ENCODE assay signal across 21 mouse cellular contexts in genomic region chr9:13479275-13479674, GRCm38 (mm10). TPM values are rescaled to one million over a fixed set of nuclear protein-coding genes. Genes with fewer than 3 reads are reported as not detected.
DNase-seq lines count a peak whose midpoint lies in the region; ATAC-seq and TF ChIP-seq lines count a peak whose summit lies in the region.
"Had no signal": no experiment of that assay in that cellular context is flagged by ENCODE, and none has a peak within 500 bp of the region (broad histone marks: within the 10 kb centered on the region; RNA-seq: fewer than 3 reads in every experiment).

No protein-coding gene starts in this region.

- H3K9ac ChIP-seq in kidney, embryonic 14.5 days (ENCODE audit: low read depth, low read length), result 0 out of 2 replicates have a peak overlapping the region, but pooled peaks have one; percentile 23
- no peak overlapping the region for H3K9ac ChIP-seq in hindbrain, postnatal 0 days (replicated peaks; ENCODE audit: low read length)
- H3K9ac ChIP-seq in midbrain, embryonic 16.5 days (ENCODE audit: low read depth, low read length), result no peak overlapping the region
- H3K9ac ChIP-seq in liver, postnatal 0 days (replicated peaks), result no peak overlapping the region
- H3K9ac ChIP-seq: liver, embryonic 12.5 days; stomach, embryonic 15.5 days had no signal

- DNase-seq in kidney, postnatal 10 days, result no peak
- peak; percentile 29 for DNase-seq in embryo, embryonic 11.5 days (ENCODE audit: low read depth, low spot score)
- DNase-seq in hindbrain, postnatal 0 days (ENCODE audit: low spot score), result peak; percentile 9
- no peak for DNase-seq in retina, postnatal 1 day
- DNase-seq in left cerebral cortex, postnatal 14 days (ENCODE audit: low spot score in 2 of 2), result no peak
- no peak for DNase-seq in liver, postnatal 0 days
- DNase-seq: adrenal gland, postnatal 14 days; cerebellum, postnatal 36 days; gastrocnemius, adult 2 months; heart, postnatal 14 days; lung, postnatal 10 days; thymus, postnatal 25 days had no signal

- H3K4me3 ChIP-seq in kidney, embryonic 14.5 days (ENCODE audit: low read length), result no peak overlapping the region
- no peak overlapping the region for H3K4me3 ChIP-seq in hindbrain, postnatal 0 days (ENCODE audit: low read length)
- H3K4me3 ChIP-seq in midbrain, embryonic 16.5 days (ENCODE audit: low read depth, low read length), result no peak overlapping the region
- H3K4me3 ChIP-seq in liver, postnatal 0 days (ENCODE audit: low read depth, low read length), result no peak overlapping the region
- H3K4me3 ChIP-seq: erythroblast, embryonic 14.5 days; gastrocnemius, adult 2 months; liver, embryonic 12.5 days; stomach, embryonic 15.5 days had no signal

- peak; percentile 6; the same call in 1 of the 2 replicates for ATAC-seq in kidney, embryonic 14.5 days (ENCODE audit: low FRiP score, low TSS enrichment)
- peak; percentile 58 for ATAC-seq in hindbrain, postnatal 0 days
- peak; percentile 44; the same call in 1 of the 2 replicates for ATAC-seq in midbrain, embryonic 16.5 days
- ATAC-seq in liver, postnatal 0 days, result no peak
- ATAC-seq: intestine, embryonic 16.5 days; liver, embryonic 12.5 days had no signal

- H3K9me3 ChIP-seq in kidney, embryonic 14.5 days (ENCODE audit: control insufficient read depth, low read length), result no peaks in the 10 kb centered on the region
- H3K9me3 ChIP-seq in hindbrain, postnatal 0 days (ENCODE audit: low read length), result no peaks in the 10 kb centered on the region
- H3K9me3 ChIP-seq in midbrain, embryonic 16.5 days (replicated peaks; ENCODE audit: control insufficient read depth, low read length, poor library complexity, severe bottlenecking), result no peaks in the 10 kb centered on the region
- H3K9me3 ChIP-seq in liver, postnatal 0 days (ENCODE audit: low read length), result no peaks in the 10 kb centered on the region
- H3K9me3 ChIP-seq: liver, embryonic 12.5 days; stomach, embryonic 15.5 days had no signal

- peaks cover 27% of the 10 kb centered on the region for H3K4me1 ChIP-seq in kidney, embryonic 14.5 days (ENCODE audit: control insufficient read depth, insufficient read depth, low read length)
- H3K4me1 ChIP-seq in hindbrain, postnatal 0 days (ENCODE audit: insufficient read depth, low read length), result 0 out of 2 replicates have a peak, but pooled peaks cover 4% of the 10 kb centered on the region
- H3K4me1 ChIP-seq in midbrain, embryonic 16.5 days (ENCODE audit: control insufficient read depth, insufficient read depth, low read length), result peaks cover 11% of the 10 kb centered on the region
- H3K4me1 ChIP-seq in liver, postnatal 0 days (ENCODE audit: insufficient read depth), result 0 out of 2 replicates have a peak, but pooled peaks cover 4% of the 10 kb centered on the region

- peak overlapping the region; percentile 0; the same call in 1 of the 2 replicates for H3K27ac ChIP-seq in kidney, embryonic 14.5 days (ENCODE audit: low read depth, low read length)
- H3K27ac ChIP-seq in hindbrain, postnatal 0 days, result no peak overlapping the region
- 0 out of 2 replicates have a peak overlapping the region, but pooled peaks have one; percentile 2 for H3K27ac ChIP-seq in midbrain, embryonic 16.5 days (ENCODE audit: low read length)
- H3K27ac ChIP-seq in liver, postnatal 0 days (ENCODE audit: low read depth), result no peak overlapping the region
- H3K27ac ChIP-seq: gastrocnemius, adult 2 months; liver, embryonic 12.5 days; stomach, embryonic 15.5 days had no signal

- intact Hi-C loops in left cerebral cortex, postnatal 14 days (cut with DNase I), result no loop called here

- WGBS in kidney, embryonic 14.5 days, result 3% methylated on average over 4 of the region's 4 CpGs
- 18% methylated on average over 4 of the region's 4 CpGs for WGBS in hindbrain, postnatal 0 days
- 12% methylated on average over 4 of the region's 4 CpGs for WGBS in midbrain, embryonic 16.5 days
- 54% methylated on average over 4 of the region's 4 CpGs for WGBS in liver, postnatal 0 days (ENCODE audit: insufficient replicate concordance)

- H3K4me2 ChIP-seq in kidney, embryonic 14.5 days (replicated peaks; ENCODE audit: low read depth, low read length), result no peak overlapping the region
- no peak overlapping the region for H3K4me2 ChIP-seq in hindbrain, postnatal 0 days (ENCODE audit: low read depth, low read length)
- H3K4me2 ChIP-seq in midbrain, embryonic 16.5 days (ENCODE audit: low read length), result no peak overlapping the region
- H3K4me2 ChIP-seq in liver, postnatal 0 days (ENCODE audit: low read depth, low read length), result no peak overlapping the region
- H3K4me2 ChIP-seq: liver, embryonic 12.5 days; stomach, embryonic 15.5 days had no signal

- H3K27me3 ChIP-seq in kidney, embryonic 14.5 days (ENCODE audit: control insufficient read depth, insufficient read depth, low read length), result no peaks in the 10 kb centered on the region
- no peaks in the 10 kb centered on the region for H3K27me3 ChIP-seq in hindbrain, postnatal 0 days (ENCODE audit: insufficient read depth, low read length)
- H3K27me3 ChIP-seq in midbrain, embryonic 16.5 days (ENCODE audit: control insufficient read depth, insufficient read depth, low read depth, low read length), result no peaks in the 10 kb centered on the region
- no peaks in the 10 kb centered on the region for H3K27me3 ChIP-seq in liver, postnatal 0 days (ENCODE audit: insufficient read depth, low read length)
- H3K27me3 ChIP-seq: liver, embryonic 12.5 days; stomach, embryonic 15.5 days had no signal

- TF ChIP-seq CTCF in hindbrain, postnatal 0 days (IDR thresholded peaks at IDR 0.05; ENCODE audit: low read depth), result no peak
- TF ChIP-seq CTCF in liver, postnatal 0 days (IDR thresholded peaks at IDR 0.05; ENCODE audit: low read depth), result no peak

- TF ChIP-seq EP300 in liver, postnatal 0 days (IDR thresholded peaks at IDR 0.05; ENCODE audit: low read depth), result no peak

- no peaks in the 10 kb centered on the region for H3K36me3 ChIP-seq in kidney, embryonic 14.5 days (ENCODE audit: control insufficient read depth, insufficient read depth, low read length)
- no peaks in the 10 kb centered on the region for H3K36me3 ChIP-seq in hindbrain, postnatal 0 days (ENCODE audit: insufficient read depth, low read length)
- no peaks in the 10 kb centered on the region for H3K36me3 ChIP-seq in midbrain, embryonic 16.5 days (ENCODE audit: control insufficient read depth, insufficient read depth, low read length)
- H3K36me3 ChIP-seq in liver, postnatal 0 days (replicated peaks; ENCODE audit: insufficient read depth, low read length), result no peaks in the 10 kb centered on the region
- H3K36me3 ChIP-seq: liver, embryonic 12.5 days; stomach, embryonic 15.5 days had no signal

RNA-seq across cellular contexts. Expression of gene Gm17571, which starts 32.7 kb away (rescaled TPM):
- not detected in 2 replicates for polyA plus RNA-seq in kidney, embryonic 14.5 days (2014; fragmentation: Nextera tagmentation; extraction: Ambion mirVana)
- not detected in 2 replicates for total RNA-seq in hindbrain, postnatal 0 days (2014; rRNA removed)
- not detected in 2 replicates for polyA plus RNA-seq in hindbrain, postnatal 0 days (2015; fragmentation: Nextera tagmentation; extraction: Ambion mirVana)
- polyA plus RNA-seq in midbrain, embryonic 16.5 days (2015; fragmentation: Nextera tagmentation; extraction: Ambion mirVana), result not detected in 2 replicates
- not detected for total RNA-seq in left cerebral cortex, postnatal 14 days (2021)
- not detected in 2 replicates for polyA plus RNA-seq in liver, postnatal 0 days (2015; fragmentation: Nextera tagmentation; extraction: Ambion mirVana)
- total RNA-seq: adrenal gland, postnatal 14 days; gastrocnemius, adult 2 months; heart, postnatal 14 days; left cerebral cortex, adult 8-10 months; MEL had no signal
- polyA plus RNA-seq: erythroblast, embryonic 14.5 days; intestine, embryonic 16.5 days; liver, embryonic 12.5 days; small intestine, adult 2 months; stomach, embryonic 15.5 days had no signal

Comparison
In these comparisons a context has a peak if more than half of its experiments do, and no peak if none do; other contexts are left out.
1. H3K27ac ChIP-seq: peak in kidney, embryonic 14.5 days (single experiment) and midbrain, embryonic 16.5 days (single experiment); none in hindbrain, postnatal 0 days (single experiment) and liver, postnatal 0 days (single experiment).
2. DNase-seq: peak in embryo, embryonic 11.5 days (single experiment) and hindbrain, postnatal 0 days (single experiment); none in kidney, postnatal 10 days (single experiment), retina, postnatal 1 day (single experiment), left cerebral cortex, postnatal 14 days (0 of 2) and liver, postnatal 0 days (single experiment).